Mouse (Mus musculus) layer of hippocampus, adult 9-11 months (tissue): Measurements from ENCODE around the gene Exosc5.

Experiments used
- DNase-seq: peaks from one replicate; pipeline ENCODE4 v3.0.0; 2022

The Exosc5 gene

DNA sequence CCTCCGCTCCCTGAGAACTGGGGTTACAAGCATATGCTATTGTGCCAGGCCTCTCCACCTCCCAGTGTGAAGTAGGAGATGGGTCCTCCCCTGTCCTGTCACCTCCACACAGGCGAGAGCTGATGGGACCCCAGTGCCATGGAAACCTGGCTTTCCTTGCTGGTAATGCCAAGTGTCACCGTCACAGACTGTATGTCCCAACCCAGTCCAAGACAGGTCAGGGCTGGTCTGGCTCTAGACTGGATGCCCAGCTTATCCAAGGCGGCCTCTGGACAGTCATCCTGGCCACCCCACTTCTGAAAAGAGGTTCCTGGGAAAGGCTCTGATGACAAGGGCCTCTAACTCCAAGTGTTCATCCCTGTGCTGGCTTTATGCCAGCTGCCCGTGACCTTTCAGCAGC, 21.9 kb upstream of the Exosc5 start:
- no peak for DNase-seq

DNA sequence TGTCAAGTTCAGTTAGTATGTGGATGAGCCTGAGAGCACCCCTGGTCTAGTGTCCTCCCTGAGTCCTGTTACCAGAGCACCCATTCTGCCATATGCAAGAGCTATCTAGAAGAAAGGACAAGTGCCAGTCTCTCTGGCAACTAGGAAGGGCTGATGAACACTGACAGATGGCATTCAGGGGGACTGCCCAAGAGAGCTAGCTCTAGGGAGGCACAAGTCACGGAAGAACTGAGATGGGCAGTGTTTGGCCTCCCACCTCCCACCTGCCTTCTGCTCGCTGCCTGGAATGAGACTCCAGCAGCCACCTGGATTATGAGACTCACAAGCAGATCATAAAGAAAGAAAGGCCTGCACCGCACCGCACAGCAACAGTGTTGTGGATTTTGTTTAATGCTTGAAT, 19.2 kb upstream of the Exosc5 start:
- no peak for DNase-seq

DNA sequence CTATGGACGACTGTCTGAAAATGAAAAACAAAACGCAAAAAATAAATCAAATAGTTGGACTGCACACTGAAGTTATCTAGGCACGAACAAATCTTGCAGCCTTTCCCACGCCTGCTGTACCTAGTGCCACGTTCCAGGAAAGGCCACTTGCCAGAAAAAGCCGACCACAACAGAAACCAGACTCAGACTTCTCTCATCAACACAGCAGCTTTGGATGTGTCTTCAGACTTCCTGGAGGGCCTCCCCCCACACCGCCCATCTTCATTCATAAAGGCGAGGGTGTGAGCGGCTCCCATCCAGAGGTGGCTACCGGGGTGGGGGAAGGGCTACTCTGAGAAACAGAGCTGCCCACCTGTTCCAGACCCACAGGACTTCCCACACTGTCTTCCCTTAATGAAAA, 14.8 kb upstream of the Exosc5 start:
- no peak for DNase-seq

DNA sequence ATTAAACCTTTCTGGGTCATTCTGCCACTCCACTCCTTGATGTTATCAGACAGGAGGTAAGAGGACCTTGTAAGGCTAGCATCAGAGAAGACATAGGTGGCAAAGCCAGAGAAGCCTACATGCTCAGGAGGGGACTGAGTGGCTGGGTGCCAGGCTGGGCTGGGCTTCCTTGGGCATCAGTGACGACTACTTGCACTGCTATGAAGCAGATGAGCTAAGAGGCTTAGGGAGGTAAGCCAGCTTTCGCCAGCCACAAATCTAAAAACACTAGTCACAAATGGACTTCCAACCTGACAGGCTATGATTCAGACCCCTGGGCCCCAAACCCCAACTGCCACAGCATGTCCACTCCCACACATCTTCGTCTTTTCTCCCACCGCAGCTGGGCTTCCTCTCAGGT, 14.3 kb upstream of the Exosc5 start:
- DNase-seq: no peak

DNA sequence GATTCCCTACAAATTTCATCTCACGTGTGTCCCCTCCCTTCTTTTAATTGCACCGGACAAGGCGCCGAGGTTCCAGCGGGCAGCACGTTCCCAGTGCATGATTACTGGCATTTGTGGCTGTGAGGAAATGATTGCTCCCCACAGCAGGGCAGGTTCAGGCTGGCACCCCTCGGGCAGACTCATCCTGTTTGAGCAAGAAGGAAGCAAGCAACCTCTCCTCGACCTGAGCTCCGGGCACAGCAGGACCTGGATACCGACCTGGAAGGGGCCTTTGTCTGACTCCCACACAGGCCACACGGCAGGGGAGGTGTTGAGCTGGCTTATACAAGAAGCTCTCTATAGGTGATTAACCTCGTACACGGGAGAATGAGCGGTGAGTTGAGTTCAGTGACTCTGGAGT, 13.9 kb upstream of the Exosc5 start:
- DNase-seq: no peak

DNA sequence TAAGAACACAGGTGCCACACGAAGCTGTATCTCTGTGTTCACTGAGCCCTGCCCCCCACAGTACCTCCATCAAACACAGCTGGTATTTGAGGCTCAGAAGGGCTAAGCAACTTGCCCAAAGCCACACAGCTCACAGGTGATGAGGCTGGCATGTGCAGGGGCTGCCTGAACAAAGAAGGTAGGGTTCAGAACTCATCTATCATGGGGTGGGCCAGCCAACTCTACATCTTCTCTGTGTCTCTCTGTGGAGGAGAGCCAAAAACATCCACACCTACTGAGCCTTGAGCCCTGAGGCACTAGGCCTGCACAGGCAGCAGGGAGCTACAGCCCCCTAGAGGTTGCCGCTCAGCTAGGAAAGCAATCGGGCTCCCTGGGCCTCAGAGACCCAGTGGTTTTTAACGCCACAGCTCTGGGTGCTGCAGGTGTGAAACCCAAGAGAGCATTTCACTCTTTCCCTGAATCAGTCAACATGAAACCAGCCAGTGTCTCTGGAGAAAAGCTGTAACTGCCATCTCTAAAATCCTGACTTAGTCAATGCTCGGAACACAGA, 11.3 kb upstream of the Exosc5 start:
- no peak for DNase-seq

DNA sequence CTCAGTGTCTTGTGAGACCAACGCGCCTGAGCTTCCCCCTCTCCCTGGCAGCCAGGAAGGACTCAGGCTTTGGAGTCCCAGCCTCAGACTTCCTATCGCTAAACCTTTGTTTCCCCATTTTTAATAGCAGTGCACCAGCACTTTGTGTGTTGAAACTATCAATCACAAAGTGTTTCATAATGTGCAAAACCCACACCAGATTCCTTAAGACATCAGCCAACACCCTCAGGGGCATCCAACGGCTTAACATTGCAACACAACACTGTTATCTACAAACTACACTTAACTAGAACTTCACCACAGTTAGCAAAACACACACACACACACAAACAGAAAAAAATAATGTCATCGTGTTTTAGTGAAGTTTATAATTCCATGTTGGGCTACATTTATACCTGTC, 9.1 kb upstream of the Exosc5 start:
- no peak for DNase-seq

DNA sequence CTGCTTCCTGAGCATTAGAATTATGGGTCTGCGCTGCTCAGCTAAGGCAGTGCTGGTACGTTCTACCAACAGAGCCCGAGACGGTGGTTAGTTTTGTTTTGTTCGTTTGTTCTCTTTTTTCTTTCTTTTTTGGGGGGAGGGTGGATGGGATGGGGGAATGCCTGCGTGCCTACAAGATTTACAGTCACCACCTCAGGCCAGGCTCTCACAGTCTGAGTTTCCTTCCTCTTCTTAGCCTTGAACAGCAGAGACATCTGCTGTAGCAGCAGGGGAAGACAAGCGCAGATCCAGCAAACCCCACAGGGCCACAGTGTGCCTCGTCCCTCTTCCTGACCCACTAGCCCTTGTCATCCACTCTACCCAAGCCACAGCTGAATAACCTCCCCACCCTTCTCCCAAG, 7.7 kb upstream of the Exosc5 start:
- no peak for DNase-seq

DNA sequence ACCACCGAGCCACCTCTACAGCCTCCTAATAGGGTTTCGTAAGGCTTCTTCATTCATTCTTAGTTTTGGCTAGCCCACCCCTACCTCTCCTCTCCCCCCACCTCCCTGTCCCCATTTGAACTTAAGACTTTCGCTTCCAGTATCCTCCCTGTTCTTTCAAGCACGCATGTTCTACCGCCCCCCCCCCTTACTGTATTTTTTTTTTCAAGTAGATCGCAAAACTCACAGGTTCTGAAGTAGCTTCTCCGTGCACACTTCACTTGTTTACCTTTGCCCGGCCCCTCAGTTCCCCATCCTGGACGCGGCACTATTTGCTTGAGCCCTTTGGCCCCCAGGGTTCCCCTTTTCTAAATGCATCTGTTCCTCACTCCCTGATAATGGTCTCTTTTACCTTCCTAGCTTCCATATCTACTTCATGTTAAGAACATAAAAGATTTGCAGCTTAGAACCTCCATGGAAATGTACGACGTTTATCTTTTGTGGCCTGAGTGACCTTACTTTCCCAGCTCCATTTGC, 6.7 kb upstream of the Exosc5 start:
- DNase-seq: no peak

DNA sequence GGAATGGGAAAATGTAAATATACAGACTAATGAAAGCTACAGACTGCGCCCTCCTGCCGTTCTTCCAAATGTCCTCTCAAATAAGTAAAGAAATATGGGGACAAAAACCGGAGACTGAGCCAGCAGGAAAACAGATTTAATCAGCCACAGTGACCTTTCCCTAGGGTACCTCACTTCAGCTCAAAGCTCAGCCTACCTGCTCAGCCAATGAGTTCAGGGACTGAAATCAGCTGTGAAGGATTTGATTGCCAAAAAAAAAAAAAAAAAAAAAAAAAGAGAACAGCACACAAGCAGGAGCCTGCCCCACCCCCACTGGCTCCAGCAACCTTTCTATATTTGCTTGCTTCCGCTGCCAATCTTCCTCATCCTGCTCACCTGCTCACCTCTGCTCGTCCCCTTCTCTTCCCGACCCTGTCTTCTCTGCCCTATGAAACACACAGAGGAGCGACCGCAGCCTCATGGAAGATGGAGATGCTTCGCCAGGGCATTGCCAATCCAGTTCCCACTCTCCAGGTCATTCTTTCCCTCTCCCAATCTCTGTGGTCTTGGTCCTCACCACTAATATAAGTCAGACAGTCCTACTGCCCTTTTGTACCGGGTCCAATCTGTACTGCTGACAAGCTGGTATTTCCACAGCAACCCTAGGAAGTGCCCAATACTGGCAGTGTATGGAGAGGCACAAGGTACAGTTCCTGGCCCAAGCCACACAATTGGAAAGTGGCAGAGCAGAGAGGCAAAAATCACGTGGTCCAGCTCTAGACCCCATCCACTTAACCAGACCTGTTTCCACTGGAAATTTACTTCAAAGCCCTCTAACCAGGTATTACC, 3.1 kb upstream of the Exosc5 start:
- DNase-seq: no peak

DNA sequence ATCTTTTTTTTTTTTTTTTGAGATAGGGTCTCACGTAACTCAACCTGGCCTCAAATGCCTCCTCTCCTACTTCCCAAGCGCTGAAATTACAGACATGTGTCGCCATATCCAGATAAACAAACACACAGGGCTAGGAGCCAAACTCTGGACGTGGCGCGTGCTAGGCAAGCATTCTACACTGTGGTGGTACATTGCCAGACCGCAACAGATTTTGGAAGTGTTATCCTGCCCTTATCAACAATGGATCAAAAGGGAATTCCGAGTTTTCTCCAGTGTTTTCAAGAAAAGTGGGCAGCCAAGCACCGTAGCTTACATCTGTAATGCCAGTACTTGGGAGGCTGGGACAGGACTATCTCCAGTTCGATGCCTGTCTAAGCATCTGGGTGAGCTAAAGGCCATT, 1.2 kb upstream of the Exosc5 start:
- no peak for DNase-seq

DNA sequence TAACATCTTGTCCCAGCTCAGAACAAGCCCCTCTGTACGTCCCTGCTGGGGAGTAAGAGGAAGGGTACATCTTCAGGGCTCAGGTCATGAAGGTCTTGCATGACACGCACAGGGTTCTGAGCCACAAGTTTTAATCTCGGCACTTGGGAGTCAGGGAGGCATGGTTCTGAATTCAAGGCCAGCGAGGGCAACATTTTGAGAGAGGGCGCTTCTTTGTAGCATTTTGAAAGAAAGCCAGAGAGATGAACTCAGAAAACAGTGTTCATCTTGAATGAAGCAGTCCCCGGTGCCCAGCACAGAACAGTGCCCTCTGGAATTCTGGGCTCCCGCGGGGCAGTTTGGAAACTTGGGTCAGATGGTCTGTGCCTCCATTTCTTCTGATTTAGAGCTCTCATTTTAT, 7.4 kb downstream of the Exosc5 start:
- DNase-seq: no peak

DNA sequence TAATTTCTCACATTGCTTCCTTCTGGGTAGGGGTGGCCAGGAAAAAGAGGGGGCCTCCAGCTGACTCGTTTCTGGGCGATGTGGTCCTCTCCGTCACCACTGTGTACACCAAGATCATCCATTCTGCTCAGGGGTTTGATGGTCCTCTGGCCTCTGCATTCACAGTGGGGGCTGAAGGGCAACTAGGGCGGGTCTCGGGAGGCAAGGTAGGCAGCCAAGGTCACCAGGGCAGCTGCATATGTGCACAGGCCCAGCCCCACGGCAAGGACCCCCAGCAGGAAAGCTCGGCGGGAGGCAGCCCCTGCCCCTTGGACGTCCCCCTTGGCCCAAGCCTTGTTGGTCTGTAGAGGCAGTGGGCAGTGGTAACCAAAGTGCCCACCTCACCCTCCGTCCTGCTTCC, 10.2 kb downstream of the Exosc5 start:
- no peak for DNase-seq

DNA sequence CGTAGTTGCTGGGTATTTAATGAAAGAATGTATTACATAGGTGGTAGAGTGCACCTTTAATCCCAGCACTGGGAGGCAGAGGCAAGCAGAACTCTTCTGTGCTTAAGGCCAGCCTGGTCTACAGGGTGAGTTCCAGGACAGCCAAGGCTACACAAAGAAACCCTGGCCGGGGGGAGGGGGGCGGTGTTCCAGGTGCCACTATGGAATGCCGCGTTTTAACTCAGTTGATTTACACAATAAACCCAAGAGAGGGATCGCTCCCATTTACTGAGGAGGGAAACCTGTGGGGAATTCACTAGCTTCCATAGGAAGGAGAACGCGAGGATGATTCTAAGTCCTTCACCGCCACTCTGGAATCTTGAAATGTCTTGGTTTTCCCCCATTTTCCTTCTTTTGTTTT, 10.7 kb downstream of the Exosc5 start:
- no peak for DNase-seq

DNA sequence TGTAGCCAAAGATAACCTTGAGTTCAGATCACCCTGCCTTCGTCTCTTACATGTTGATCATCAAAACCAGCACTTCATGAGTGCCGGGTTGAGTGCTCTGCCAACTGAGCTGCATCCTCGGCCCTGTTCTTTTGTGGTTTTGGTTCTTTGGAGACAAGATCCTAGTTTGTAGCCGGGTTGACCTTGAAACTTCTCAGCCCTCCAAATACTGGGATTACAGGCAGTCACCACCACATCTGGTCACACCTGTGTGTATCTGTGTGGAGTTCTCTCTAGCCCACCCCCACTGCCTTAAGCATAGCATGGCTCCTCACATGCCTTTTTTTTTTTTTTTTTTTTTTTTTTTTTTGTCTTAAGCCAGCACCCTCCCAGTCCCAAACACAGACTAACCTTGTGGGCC, 11.1 kb downstream of the Exosc5 start:
- DNase-seq: no peak

DNA sequence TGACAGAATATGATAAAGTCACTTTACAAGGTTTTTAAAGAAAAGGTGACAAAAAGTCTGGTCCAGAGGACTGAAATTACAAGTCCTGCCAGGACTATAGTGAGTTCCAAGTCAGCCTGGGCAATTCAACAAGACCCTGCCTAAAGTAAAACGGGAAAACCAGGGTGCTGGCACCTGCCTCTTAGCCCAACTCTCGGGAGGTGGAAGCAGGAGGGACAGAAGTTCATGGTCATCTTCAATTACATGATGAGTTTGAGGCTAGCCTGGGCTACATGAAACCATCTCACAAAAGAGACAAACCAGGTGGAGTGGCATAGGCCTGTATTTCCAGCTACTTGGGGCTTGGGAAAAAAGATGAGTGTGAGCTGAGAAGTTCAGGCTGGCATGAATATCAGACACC, 12.7 kb downstream of the Exosc5 start:
- no peak for DNase-seq

DNA sequence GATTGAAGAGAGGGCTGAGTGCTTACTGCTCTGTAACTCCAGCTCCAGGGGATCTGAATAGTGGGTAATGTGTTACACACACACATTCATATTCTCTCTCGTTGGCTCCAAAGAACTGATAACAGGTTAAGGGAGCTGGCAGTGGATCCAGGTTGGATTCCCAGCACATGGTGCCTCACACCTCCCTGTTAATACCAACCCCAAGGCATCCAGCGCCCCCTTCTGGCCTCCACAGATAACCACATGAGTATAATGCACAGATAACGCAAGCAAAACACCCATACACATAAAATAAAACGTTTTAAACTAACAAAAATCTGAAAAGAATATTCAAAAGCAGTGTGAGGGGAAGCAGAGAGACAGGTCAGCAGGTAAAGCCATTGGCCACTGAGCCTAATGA, 13.5 kb downstream of the Exosc5 start:
- DNase-seq: no peak

DNA sequence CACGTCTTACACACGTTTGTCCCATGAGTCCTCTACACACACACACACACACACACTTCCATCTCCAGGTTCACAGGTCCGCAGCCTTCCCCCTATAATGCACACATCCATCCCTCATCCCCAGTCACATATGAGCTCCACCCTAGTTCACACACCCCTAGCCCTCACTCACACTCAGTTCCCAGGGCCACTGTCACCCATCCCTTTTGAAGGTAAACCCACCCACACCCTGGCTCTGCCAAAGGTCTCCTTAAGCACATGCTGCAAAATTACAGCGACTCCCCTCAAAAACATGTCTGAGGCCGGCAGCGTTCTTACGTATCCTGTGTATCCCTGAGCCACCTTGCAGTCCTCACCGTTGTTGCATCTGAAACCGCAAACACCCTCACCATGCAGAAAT, 15.3 kb downstream of the Exosc5 start:
- no peak for DNase-seq

DNA sequence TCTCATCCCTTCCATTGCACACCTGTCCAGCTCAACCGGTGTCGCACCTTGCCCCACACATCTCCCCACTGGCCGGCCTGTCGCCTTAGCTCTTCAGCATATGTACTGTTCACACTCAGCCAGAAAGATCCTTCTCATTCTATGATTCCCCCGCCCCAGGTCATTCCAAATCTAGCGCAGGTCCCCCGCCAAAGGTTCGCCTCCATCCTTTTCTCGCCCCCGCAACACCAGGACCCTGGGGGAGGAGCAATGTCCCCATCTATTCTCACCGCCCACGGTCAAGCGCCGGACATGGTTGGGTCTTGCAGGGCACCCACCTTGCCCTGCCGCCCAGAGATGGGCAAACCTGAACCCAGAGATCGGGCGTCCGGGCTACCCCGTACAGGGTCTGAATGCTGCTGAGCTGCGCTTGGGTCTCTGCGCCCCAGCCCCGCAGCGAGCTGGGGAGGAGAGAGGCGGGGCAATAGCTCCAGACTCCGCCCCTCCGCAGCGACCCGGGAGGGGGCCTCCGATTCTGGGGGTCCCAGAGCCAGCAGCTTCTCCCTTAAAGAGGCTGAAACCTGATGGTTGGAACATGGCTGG, 15.8 kb downstream of the Exosc5 start, which contains the start of gene Tmem91:
Gene Tmem91 (minus strand): TSS at position 448 of the 582 bp plus-strand sequence.
- no peak for DNase-seq

DNA sequence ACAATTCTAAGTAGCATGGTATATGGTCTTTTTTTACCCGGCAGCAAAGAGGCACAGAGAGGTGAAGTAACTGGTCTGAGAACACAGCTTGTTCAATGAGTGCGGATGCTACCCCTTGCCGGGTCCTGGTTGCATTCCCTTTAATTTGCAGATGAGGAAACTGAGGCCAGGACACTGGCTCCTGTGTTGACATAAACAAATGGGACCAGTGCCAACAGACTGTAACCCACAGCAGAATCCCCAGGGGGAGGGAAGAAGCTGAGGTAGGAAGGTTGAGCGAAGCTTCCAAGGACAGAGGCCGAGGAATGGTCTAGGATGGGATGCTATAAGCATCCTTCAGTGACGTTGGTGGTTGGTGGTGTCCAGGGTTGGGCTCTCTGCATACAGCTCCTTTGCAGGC, 16.4 kb downstream of the Exosc5 start:
- DNase-seq: no peak

DNA sequence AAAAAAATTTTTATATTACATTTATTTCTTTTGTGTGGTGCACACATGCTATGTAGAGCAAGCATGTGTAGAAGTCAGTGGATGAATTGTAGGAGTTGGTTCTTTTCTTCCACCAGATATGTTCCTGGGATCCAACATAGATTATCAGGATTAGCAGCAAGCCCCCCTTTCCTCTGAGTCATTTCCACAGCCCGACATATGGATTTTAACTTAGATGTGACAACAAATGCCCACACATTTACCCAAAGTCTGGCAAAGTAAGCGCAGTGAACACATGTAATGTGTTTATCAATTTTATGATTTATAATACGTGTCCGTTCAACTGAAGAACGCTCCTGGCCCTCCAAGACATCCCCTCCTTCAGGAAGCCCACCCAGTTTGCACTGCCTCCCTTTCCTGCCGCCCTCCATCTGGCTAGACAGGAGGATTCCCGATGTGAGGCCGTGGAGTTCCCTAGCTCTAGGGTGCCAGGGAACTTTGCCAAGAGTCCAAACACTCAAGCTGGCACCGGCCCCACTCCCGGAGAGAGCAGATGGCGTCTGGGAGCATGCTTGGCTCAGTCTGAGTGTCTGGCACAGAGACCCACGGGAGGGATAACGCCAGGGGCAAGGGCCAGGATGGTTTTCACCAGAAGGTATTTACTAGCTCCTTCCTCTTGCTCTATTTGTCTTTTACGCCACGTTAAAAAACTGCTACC, 17.3 kb downstream of the Exosc5 start:
- DNase-seq: peak; percentile 89

DNA sequence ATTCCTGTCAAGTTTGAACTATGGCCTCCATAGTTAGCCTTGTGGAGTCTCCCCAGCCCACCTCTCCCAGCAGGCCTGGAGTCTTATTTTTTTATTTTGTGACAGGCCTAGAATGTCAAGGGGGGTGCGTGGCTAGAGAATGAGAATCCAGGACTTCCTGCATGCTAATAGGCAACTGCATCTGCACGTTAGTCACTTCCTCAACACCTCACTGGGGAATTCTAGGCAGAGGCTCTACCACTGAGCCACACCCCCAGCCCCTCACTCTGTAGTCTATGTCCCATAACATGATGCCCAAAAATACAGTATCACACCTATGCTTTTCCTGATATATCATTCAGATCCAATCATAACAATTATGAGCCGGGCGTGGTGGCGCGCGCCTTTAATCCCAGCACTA, 18.0 kb downstream of the Exosc5 start:
- no peak for DNase-seq

DNA sequence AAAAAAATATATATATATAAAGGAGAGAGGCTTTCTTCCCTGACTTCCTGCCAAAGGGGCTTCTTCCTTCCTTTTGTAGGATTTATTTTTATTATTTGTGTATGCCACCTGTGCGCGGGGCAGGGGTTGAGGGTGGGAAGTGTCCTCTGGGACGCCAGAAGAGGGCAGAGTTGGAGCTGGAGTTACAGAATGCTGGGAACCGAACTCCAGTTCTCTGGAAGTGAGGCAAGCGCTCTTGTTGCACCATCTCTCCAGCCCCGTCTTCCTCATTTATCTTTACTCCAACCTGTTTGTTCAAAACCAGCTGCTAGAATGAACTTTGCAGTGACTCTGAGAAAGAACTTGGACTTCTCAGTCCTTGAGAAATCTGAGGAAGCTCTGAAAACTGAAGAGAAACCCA, 21.0 kb downstream of the Exosc5 start:
- no peak for DNase-seq
